In the genomic region with DNA sequence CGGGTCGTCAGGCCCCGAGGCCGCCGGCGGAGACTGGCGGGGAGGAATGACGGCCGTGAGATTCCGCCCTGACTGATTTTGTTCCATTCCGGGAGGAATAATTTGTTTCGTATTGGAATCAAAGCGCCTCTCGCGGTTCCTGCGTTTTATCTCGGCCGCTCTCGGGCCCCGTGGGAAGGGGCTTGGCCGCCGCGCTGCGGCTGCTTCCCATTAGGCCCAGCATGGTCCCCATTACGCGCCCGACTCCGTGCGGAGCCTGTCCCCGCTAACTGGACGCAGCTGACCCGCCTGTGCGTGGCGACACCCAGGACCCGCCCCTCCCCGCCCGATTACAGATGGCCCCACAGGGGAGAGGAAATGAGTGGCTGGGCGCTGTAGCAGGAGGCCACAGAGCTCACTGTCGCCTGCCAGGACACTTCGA, we compare ENCODE assay signal across 8 mouse cellular contexts. TPM values are rescaled to one million over a fixed set of nuclear protein-coding genes. Genes with fewer than 3 reads are reported as not detected.
A peak's percentile ranks its signal among the peaks of the same experiment; 100 is the strongest.
DNase-seq lines count a peak whose midpoint lies in the region; ATAC-seq and TF ChIP-seq lines count a peak whose summit lies in the region.

No protein-coding gene starts in this region.

- H3K27me3 ChIP-seq in midbrain, embryonic 10.5 days (ENCODE audit: low read depth, poor library complexity, severe bottlenecking) = peaks cover 94% of the 10 kb centered on the region

- under 1% methylated on average over 40 of the region's 40 CpGs for WGBS in midbrain, embryonic 10.5 days

- H3K36me3 ChIP-seq in ES-E14 (ENCODE audit: control insufficient read depth, insufficient read depth, low read length, poor library complexity, severe bottlenecking) = no peaks in the 10 kb centered on the region
- H3K36me3 ChIP-seq in midbrain, embryonic 10.5 days = no peaks in the 10 kb centered on the region

- TF ChIP-seq CTCF in gastrocnemius, adult 2 months (IDR thresholded peaks at IDR 0.05) = no peak

- H3K4me3 ChIP-seq in gastrocnemius, adult 2 months = peak overlapping the region; percentile 65
- peak overlapping the region; percentile 50 to 52 for H3K4me3 ChIP-seq in ES-E14 (ENCODE audit: insufficient read depth in 1 of 2, low read depth in 1 of 2, low read length in 2 of 2, poor library complexity in 1 of 2, severe bottlenecking in 1 of 2)
- peak overlapping the region; percentile 56 for H3K4me3 ChIP-seq in midbrain, embryonic 10.5 days

- H3K9me3 ChIP-seq in ES-E14 (ENCODE audit: control insufficient read depth, insufficient read depth, low read depth, low read length) = no peaks in the 10 kb centered on the region
- H3K9me3 ChIP-seq in midbrain, embryonic 10.5 days (replicated peaks) = peaks cover 6% of the 10 kb centered on the region; the same call in 1 of the 2 replicates

- H3K9ac ChIP-seq in ES-E14 (ENCODE audit: insufficient read depth, low read depth, low read length, poor library complexity, severe bottlenecking) = peak overlapping the region; percentile 47; the same call in 1 of the 2 replicates

- H3K4me1 ChIP-seq in ES-E14 (ENCODE audit: control insufficient read depth in 2 of 2, insufficient read depth in 2 of 2, low read length in 2 of 2, poor library complexity in 1 of 2) = peaks cover 0 to 4% of the 10 kb centered on the region in 2 experiments; a peak in 1 of 4 replicates
- peaks cover 12% of the 10 kb centered on the region for H3K4me1 ChIP-seq in midbrain, embryonic 10.5 days

- intact Hi-C loops in gastrocnemius, adult 2 months (cut with DNase I) = no loop called here

- no peak for DNase-seq in gastrocnemius, adult 2 months
- DNase-seq in gastrocnemius, adult 8-10 months (ENCODE audit: low spot score in 2 of 2) = no peak
- no peak for DNase-seq in ES-E14 (ENCODE audit: low read depth, low spot score)
- peak; percentile 62 for DNase-seq in midbrain, embryonic 10.5 days (ENCODE audit: low spot score)
- DNase-seq in thymus, postnatal 4 days = no peak
- DNase-seq in urinary bladder, postnatal 25 days (ENCODE audit: low spot score) = no peak
- DNase-seq in cerebellum, adult 8-10 months = no peak

- in situ Hi-C loops in ES-E14 (cut with MboI; ENCODE audit: low sequenced_read_pairs in 2 of 2, unreplicated experiment in 2 of 2) = no loop called here

- peak; percentile 58 for ATAC-seq in granulocyte monocyte progenitor cell, adult 5-6 weeks (replicated peaks; ENCODE audit: poor library complexity, severe bottlenecking)

- H3K27ac ChIP-seq in gastrocnemius, adult 2 months = no peak overlapping the region
- H3K27ac ChIP-seq in ES-E14 (ENCODE audit: insufficient read depth, low read depth, low read length, poor library complexity, severe bottlenecking) = no peak overlapping the region
- H3K27ac ChIP-seq in midbrain, embryonic 10.5 days (replicated peaks) = peak overlapping the region; percentile 57; the same call in 1 of the 2 replicates

TF ChIP-seq in ES-E14, 5 proteins besides CTCF, POLR2A, EP300 and RAD21:
- TF ChIP-seq ZNF384 (IDR thresholded peaks at IDR 0.05; ENCODE audit: low read depth, low read length) (no peak), CHD2 (IDR thresholded peaks at IDR 0.05; ENCODE audit: low read depth, low read length) (no peak), MAFK (IDR thresholded peaks at IDR 0.05; ENCODE audit: insufficient read depth, low read depth, low read length) (no peak), HCFC1 (IDR thresholded peaks at IDR 0.05; ENCODE audit: borderline replicate concordance, insufficient read depth, low read length) (no peak), ZC3H11A (IDR thresholded peaks at IDR 0.05; ENCODE audit: borderline replicate concordance, low read depth, low read length) (no peak)
TF ChIP-seq in ES-E14: peak in this region for 0.

RNA-seq across cellular contexts. Expression of a gene that starts 13.1 kb away (rescaled TPM):
- 1 to 10 TPM; 1.8 to 2.3 TPM for total RNA-seq in gastrocnemius, adult 2 months (2021)
- 1 to 10 TPM in 2 of 4 experiments, under 1 TPM in 2; 0.82 to 2.5 (median 1.4) TPM for total RNA-seq in gastrocnemius, adult 8-10 months (2022)
- total RNA-seq in ES-E14 (2012; rRNA removed) = 26.0 and 30.9 TPM in 2 replicates
- 22.2 and 45.9 TPM in 2 replicates for total RNA-seq in granulocyte monocyte progenitor cell, adult 5-6 weeks (2014; fragmentation: Nextera tagmentation)
- total RNA-seq in granulocyte monocyte progenitor cell, adult 5-6 weeks (2017) = 98.8 TPM in 2 replicates
- 73.5 and 81.5 TPM in 2 replicates for polyA plus RNA-seq in midbrain, embryonic 10.5 days (2016; fragmentation: Nextera tagmentation; extraction: Ambion mirVana)

RNA-seq across cellular contexts. Expression of a gene that starts 18.0 kb away (rescaled TPM):
- not detected for total RNA-seq in gastrocnemius, adult 2 months (2021)
- not detected for total RNA-seq in gastrocnemius, adult 8-10 months (2022)
- 0.36 TPM in 1 of 2 replicates, not detected in the other for total RNA-seq in ES-E14 (2012; rRNA removed)
- not detected in 2 replicates for total RNA-seq in granulocyte monocyte progenitor cell, adult 5-6 weeks (2014; fragmentation: Nextera tagmentation)
- total RNA-seq in granulocyte monocyte progenitor cell, adult 5-6 weeks (2017) = not detected in 2 replicates
- 3.5 and 4.1 TPM in 2 replicates for polyA plus RNA-seq in midbrain, embryonic 10.5 days (2016; fragmentation: Nextera tagmentation; extraction: Ambion mirVana)
